Mouse (Mus musculus) hematopoietic multipotent progenitor cell, adult 10-12 weeks (in vitro differentiated cells): ENCODE measurements around the gene Mlxipl. TPM values are rescaled to one million over a fixed set of nuclear protein-coding genes. Genes with fewer than 3 reads are reported as not detected.

Source experiments
- polyA plus RNA-seq: library from polyadenylated mRNA; stranded (reverse); fragments of >175 nt; gene quantifications from 2 replicates; pipeline ENCODE4 v1.2.3, GENCODE M21; 2012; ENCODE audit warnings: low replicate concordance

Mlxipl gene
- 0.27 and 0.42 TPM in 2 replicates for polyA plus RNA-seq

GRCm38 (mm10) chr5:135089653-135090052 is at the start of gene Mlxipl:
TSS of gene Mlxipl (plus strand) at chr5:135089890.

GRCm38 (mm10) chr5:135063629-135064381 is 25.9 kb upstream of the Mlxipl start, which contains the start of gene Dnajc30:
TSS of gene Dnajc30 (plus strand) at chr5:135064202.

DNA sequence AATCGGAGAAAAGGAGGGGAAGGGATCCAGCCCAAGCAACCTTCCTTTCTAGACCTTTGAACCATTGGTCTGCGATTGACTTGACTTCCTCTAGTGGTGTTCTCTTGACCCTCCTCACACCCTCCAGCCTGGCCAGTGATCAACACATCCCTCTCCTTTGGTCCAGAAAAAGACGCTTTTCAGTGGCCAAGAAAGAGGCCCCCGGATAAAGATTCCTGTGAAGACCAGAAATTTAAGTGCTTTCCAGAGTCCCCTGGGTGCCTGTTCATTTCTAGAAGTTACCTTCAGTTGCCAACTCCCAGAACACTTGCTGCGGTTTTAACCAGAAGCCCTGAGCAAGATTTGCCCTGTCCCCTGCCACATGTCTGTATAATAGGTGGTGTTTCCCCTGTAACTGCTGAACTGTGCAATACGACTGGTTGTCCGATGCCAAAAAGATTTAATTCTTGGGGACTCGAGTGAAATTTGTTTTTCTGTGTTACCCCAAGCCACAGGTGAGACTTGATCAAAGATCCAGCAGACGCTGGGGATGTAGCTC is 24.7 kb upstream of the Mlxipl start, which contains the start of gene Bud23:
Gene Bud23, minus strand, starts transcription at position 51 of the 538 bp plus-strand sequence.

GRCm38 (mm10) chr5:135077564-135078481 is 11.9 kb upstream of the Mlxipl start, which contains the start of gene Vps37d:
TSS of gene Vps37d (minus strand) at chr5:135078266.

GRCm38 (mm10) chr5:135149053-135149819 is 59.5 kb downstream of the Mlxipl start, which contains the start of gene Tbl2:
TSS of gene Tbl2 (plus strand) at chr5:135149657.

DNA sequence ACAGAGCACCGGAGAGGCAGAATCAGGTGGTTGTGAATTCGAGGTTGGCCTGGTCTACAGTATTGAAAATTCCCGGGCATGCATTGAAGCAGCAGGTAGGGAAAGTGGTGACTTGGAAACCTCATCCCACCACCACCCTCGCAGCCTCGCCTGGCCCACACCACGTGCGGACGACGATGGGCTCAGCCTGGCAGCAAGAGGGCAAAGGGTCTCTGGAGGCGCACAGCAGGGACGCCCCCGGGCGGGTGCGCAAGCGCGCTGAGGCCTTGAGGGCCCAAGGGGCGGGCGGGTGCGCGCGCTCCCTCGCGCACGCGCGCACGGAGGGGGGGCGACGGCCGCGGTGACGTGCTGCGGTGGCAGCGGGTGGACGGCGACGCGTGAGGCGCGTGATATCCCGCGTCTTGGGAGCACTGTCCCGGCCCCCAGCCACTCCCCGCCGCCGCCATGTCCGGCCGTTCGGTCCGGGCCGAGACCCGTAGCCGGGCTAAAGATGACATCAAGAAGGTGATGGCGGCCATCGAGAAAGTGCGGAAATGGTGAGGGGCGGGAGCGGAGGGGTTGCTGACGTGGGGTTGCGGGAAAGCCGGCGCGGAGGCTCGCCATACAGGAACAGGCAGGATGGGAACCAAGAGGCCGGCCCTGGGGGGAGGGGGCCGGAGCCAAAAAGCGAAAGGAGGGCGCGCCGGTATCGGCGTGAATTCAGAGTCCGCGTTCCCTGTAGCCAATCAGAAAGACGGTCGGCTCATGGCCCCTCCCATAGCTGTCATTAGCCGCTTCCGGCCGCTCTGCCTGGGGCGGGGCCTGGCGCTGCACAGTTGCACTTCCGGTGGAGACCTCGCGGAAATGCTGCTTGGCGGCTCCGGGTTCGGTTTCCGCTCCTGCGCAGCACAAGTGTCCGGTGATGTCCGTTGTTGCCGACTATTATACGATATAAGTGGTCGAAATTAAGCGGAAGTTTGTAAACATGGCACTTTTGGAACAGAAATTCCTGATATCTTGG is 78.7 kb downstream of the Mlxipl start, which contains the start of gene Bcl7b:
Gene Bcl7b, plus strand, starts transcription at position 221 of the 1,000 bp plus-strand sequence.

DNA sequence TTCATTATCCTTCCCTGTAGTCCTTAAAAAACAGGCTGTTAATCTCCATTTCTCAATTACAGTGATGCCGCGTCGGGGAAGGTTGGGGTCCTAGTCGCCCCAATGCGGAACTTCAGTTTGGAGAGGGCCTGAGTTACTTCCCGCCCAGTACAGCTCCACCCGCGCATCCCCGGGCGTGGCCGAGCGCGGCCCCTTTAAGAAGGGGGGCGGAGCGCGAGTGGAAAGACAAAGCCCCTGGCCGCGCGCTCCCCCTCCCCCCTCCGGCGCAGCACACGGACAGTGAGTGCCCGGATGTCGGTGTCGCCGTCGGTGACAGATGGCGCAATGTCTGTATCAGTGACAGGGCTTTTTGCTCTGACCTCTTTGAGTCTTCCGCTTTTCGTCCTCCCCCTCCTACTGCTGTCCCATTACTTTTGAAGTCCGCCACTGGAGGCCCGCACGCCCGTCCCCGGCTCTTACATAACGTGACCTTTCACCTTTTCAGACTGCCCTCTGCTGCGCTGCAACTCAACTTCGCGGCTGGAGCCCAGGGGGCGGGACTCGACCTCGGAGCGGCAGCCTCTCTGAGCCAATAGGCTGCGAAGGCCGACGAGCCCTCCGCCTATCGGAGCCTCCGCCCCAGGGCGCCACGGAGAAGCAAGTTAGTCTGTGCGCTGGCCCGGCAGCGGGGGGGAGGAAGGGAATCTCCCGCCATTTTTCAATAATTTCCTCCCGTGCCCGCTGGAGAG is 97.1 kb downstream of the Mlxipl start, which contains the start of gene Baz1b:
Gene Baz1b, plus strand, starts transcription at position 644 of the 728 bp plus-strand sequence.

Other genes starting within 250 kb of the Mlxipl start
- gene Tmem270, start 183.2 kb upstream of the Mlxipl start, polyA plus RNA-seq = 0.17 TPM in 1 of 2 replicates, not detected in the other
- 0.22 and 6.3 TPM in 2 replicates for gene Cldn13, start 174.4 kb upstream of the Mlxipl start, polyA plus RNA-seq
- gene Mettl27, start 157.5 kb upstream of the Mlxipl start, polyA plus RNA-seq = 6.5 and 12.7 TPM in 2 replicates
- 0.14 and 0.28 TPM in 2 replicates for gene Cldn4, start 143.0 kb upstream of the Mlxipl start, polyA plus RNA-seq
- 0.28 TPM in 1 of 2 replicates, not detected in the other for gene Cldn3, start 103.7 kb upstream of the Mlxipl start, polyA plus RNA-seq
- gene Abhd11, start 80.7 kb upstream of the Mlxipl start, polyA plus RNA-seq = 30.3 and 38.4 TPM in 2 replicates
- 11.2 and 13.3 TPM in 2 replicates for gene Stx1a, start 66.4 kb upstream of the Mlxipl start, polyA plus RNA-seq
- 47.4 and 79.2 TPM in 2 replicates for gene Dnajc30, start 25.7 kb upstream of the Mlxipl start, polyA plus RNA-seq
- gene Bud23, start 24.9 kb upstream of the Mlxipl start, polyA plus RNA-seq = 79.7 and 101 TPM in 2 replicates
- 0.68 and 2.2 TPM in 2 replicates for gene Vps37d, start 11.6 kb upstream of the Mlxipl start, polyA plus RNA-seq
- gene Tbl2, start 59.8 kb downstream of the Mlxipl start, polyA plus RNA-seq = 12.4 and 13.0 TPM in 2 replicates
- gene Bcl7b, start 78.4 kb downstream of the Mlxipl start, polyA plus RNA-seq = 75.1 and 83.6 TPM in 2 replicates
- 29.3 and 48.8 TPM in 2 replicates for gene Baz1b, start 97.4 kb downstream of the Mlxipl start, polyA plus RNA-seq
- 0.45 and 0.48 TPM in 2 replicates for gene Fzd9, start 161.3 kb downstream of the Mlxipl start, polyA plus RNA-seq